Mouse (Mus musculus) midbrain, postnatal 0 days (tissue): ENCODE measurements at regions not wholly inside any gene's neighbourhood (a gene's known extent, or its start where the extent isn't known, plus 50 kb on each side); places are given as distances from the start of the nearest gene placed in this dataset.

Experiments
- ATAC-seq: fragments of 200-750 bp; cut with Nextera tagmentation; 2 replicates; pipeline ENCODE4 v1.8.0; 2017; ENCODE audit warnings: moderate number of reproducible peaks, mild to moderate bottlenecking, moderate TSS enrichment, moderate library complexity; ENCODE audit not compliant: low FRiP score
- DNase-seq: peaks from one replicate; pipeline ENCODE4 v3.0.0-alpha.2; 2015; ENCODE audit warnings: low spot score
- H3K27ac ChIP-seq: fragments of 300-500 bp; sonication (generic); 2 replicates; pipeline ENCODE4 v1.5.1; 2014; ENCODE audit warnings: low read depth, mild to moderate bottlenecking, low read length, mixed read lengths
- H3K27me3 ChIP-seq: fragments of 300-500 bp; sonication (generic); 2 replicates; pipeline ENCODE4 v1.6.1; 2014; ENCODE audit warnings: low read length, control low read depth, mixed read lengths; ENCODE audit not compliant: insufficient read depth
- H3K36me3 ChIP-seq: fragments of 300-500 bp; sonication (generic); 2 replicates; pipeline ENCODE4 v1.6.1; 2014; ENCODE audit warnings: low read length, control low read depth, mixed read lengths; ENCODE audit not compliant: insufficient read depth
- H3K4me1 ChIP-seq: fragments of 300-500 bp; sonication (generic); 2 replicates; pipeline ENCODE4 v1.6.1; 2014; ENCODE audit warnings: mild to moderate bottlenecking, control low read depth, antibody characterized with exemption, low read length, mixed read lengths; ENCODE audit not compliant: insufficient read depth
- H3K4me2 ChIP-seq: fragments of 300-500 bp; sonication (generic); 2 replicates; pipeline ENCODE4 v1.6.1; 2014; ENCODE audit warnings: low read depth, mild to moderate bottlenecking, low read length, mixed read lengths; ENCODE audit not compliant: poor library complexity, severe bottlenecking
- H3K4me3 ChIP-seq: fragments of 300-500 bp; sonication (generic); 2 replicates; pipeline ENCODE4 v1.5.1; 2014; ENCODE audit warnings: low read depth, mild to moderate bottlenecking, low read length, moderate library complexity
- H3K9ac ChIP-seq: fragments of 300-500 bp; sonication (generic); replicated peaks from 2 replicates; pipeline ENCODE4 v1.6.1; 2014; ENCODE audit warnings: mild to moderate bottlenecking, low read length, moderate library complexity, mixed read lengths; ENCODE audit not compliant: poor library complexity, severe bottlenecking
- H3K9me3 ChIP-seq: fragments of 300-500 bp; sonication (generic); 2 replicates; pipeline ENCODE4 v1.6.1; 2016; ENCODE audit warnings: low read length, control low read depth
- CTCF ChIP-seq: IDR thresholded peaks from 2 replicates; pipeline ENCODE4 v1.5.1; 2016; ENCODE audit warnings: antibody characterized with exemption, mild to moderate bottlenecking
- WGBS: fragments of 180-500 bp; shearing (Covaris S2); extraction: QIAGEN DNeasy Blood & Tissue Kit; methylation state at CpG from one replicate; pipeline ENCODE4 v1.1.7; 2014; 5-methylcytosine and 5-hydroxymethylcytosine counted together

GRCm38 (mm10) chr2:12054165-12054500, 247.6 kb downstream of the Itga8 start:
- ATAC-seq = no peak
- no peaks in the 10 kb centered on the region for H3K9me3 ChIP-seq

More at GRCm38 (mm10) chr2:12054165-12054500, 247.6 kb downstream of the Itga8 start:
- H3K27ac ChIP-seq = no peak overlapping the region
- DNase-seq = no peak
- no peaks in the 10 kb centered on the region for H3K27me3 ChIP-seq
- H3K4me2 ChIP-seq = no peak overlapping the region
- H3K9ac ChIP-seq = no peak overlapping the region
- H3K36me3 ChIP-seq = no peaks in the 10 kb centered on the region
- no peak overlapping the region for H3K4me3 ChIP-seq
- 9% methylated on average over 3 of the region's 3 CpGs for WGBS
- no peaks in the 10 kb centered on the region for H3K4me1 ChIP-seq
- TF ChIP-seq CTCF = no peak
